Mouse (Mus musculus) hindbrain, embryonic 15.5 days (tissue): Measurements from ENCODE around the gene Slc25a26. TPM values are rescaled to one million over a fixed set of nuclear protein-coding genes. Genes with fewer than 3 reads are reported as not detected.
A peak's percentile ranks its signal among the peaks of the same experiment; 100 is the strongest.

Source experiments
- ATAC-seq: fragments of 200-750 bp; cut with Nextera tagmentation; 2 replicates; pipeline ENCODE4 v1.8.0; 2017; ENCODE audit warnings: low read depth, moderate number of reproducible peaks, moderate TSS enrichment; ENCODE audit not compliant: low FRiP score
- H3K27ac ChIP-seq: fragments of 300-500 bp; sonication (generic); replicated peaks from 2 replicates; pipeline ENCODE4 v1.5.1; 2015; ENCODE audit warnings: mild to moderate bottlenecking, inconsistent platforms
- H3K27me3 ChIP-seq: fragments of 300-500 bp; sonication (generic); 2 replicates; pipeline ENCODE4 v1.6.1; 2015; ENCODE audit warnings: control low read depth, inconsistent platforms
- H3K36me3 ChIP-seq: fragments of 300-500 bp; sonication (generic); 2 replicates; pipeline ENCODE4 v1.6.1; 2015; ENCODE audit warnings: control low read depth, inconsistent platforms
- H3K4me1 ChIP-seq: fragments of 300-500 bp; sonication (generic); replicated peaks from 2 replicates; pipeline ENCODE4 v1.6.1; 2015; ENCODE audit warnings: control low read depth, inconsistent platforms
- H3K4me2 ChIP-seq: fragments of 300-500 bp; sonication (generic); 2 replicates; pipeline ENCODE4 v1.6.1; 2015; ENCODE audit warnings: moderate library complexity, mild to moderate bottlenecking, inconsistent platforms
- H3K4me3 ChIP-seq: fragments of 300-500 bp; sonication (generic); 2 replicates; pipeline ENCODE4 v1.5.1; 2015; ENCODE audit warnings: mild to moderate bottlenecking, inconsistent platforms
- H3K9ac ChIP-seq: fragments of 300-500 bp; sonication (generic); 2 replicates; pipeline ENCODE4 v1.6.1; 2015; ENCODE audit warnings: inconsistent platforms
- H3K9me3 ChIP-seq: fragments of 300-500 bp; sonication (generic); 2 replicates; pipeline ENCODE4 v1.6.1; 2016; ENCODE audit warnings: control low read depth, inconsistent platforms
- WGBS: fragments of 180-500 bp; shearing (Covaris S2); methylation state at CpG from one replicate; pipeline ENCODE4 v1.1.7; 2015; 5-methylcytosine and 5-hydroxymethylcytosine counted together
- polyA plus RNA-seq: library from polyadenylated mRNA; unstranded; fragments of >200 nt; fragmentation: Nextera tagmentation; extraction: Ambion mirVana; gene quantifications from 2 replicates; pipeline ENCODE4 v1.2.1, GENCODE M21; 2015

Slc25a26 gene
- 9.8 and 10.1 TPM in 2 replicates for polyA plus RNA-seq

DNA sequence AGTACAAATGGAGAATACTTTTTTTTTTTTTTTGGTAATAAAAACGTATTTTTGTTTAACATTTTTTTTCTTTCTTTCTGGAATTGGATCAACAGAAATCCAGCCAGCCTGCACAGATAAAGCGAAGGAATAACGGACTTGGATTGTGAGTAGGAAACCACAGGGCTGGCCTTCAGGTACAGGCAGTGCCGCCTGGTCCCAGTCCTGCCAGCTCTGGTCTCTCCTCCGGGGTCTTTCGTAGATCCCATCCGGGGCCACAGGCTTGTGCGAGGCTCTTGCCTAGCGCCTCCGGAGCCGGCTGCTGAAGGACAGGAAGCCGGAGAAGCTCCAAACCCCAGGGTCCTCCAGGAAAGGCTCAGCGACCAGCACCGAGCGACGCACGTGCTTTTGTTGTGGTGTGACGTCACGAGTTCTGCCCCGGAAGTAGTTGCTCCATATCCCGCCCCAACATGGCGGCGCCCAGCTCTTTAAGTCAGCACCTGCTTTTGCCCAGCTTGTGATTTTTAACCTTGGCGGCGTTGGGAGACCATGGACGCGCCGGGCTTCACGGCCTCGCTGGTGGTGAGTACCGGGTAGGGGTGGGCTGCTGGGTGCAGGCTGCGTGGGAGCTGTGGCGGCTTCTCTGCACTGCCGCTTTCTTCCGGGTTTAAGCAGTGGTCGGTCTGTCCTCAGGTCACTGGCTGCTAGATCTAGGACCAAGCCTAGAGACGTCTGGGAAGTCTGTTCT lies at the start of gene Slc25a26:
Gene Slc25a26, plus strand, starts transcription at position 435 of the 727 bp plus-strand sequence.
- WGBS: under 1% methylated on average over 37 of the region's 37 CpGs
- peak within 1 kb of the TSS; percentile 70 for H3K4me3 ChIP-seq
- peaks cover 12% of the 10 kb centered on the region for H3K4me1 ChIP-seq
- H3K4me2 ChIP-seq: peak within 1 kb of the TSS; percentile 82
- H3K9me3 ChIP-seq: no peaks in the 10 kb centered on the region
- ATAC-seq: peak; percentile 98
- no peaks in the 10 kb centered on the region for H3K36me3 ChIP-seq
- H3K27ac ChIP-seq: peak within 1 kb of the TSS; percentile 74
- no peaks in the 10 kb centered on the region for H3K27me3 ChIP-seq
- H3K9ac ChIP-seq: peak within 1 kb of the TSS; percentile 53

DNA sequence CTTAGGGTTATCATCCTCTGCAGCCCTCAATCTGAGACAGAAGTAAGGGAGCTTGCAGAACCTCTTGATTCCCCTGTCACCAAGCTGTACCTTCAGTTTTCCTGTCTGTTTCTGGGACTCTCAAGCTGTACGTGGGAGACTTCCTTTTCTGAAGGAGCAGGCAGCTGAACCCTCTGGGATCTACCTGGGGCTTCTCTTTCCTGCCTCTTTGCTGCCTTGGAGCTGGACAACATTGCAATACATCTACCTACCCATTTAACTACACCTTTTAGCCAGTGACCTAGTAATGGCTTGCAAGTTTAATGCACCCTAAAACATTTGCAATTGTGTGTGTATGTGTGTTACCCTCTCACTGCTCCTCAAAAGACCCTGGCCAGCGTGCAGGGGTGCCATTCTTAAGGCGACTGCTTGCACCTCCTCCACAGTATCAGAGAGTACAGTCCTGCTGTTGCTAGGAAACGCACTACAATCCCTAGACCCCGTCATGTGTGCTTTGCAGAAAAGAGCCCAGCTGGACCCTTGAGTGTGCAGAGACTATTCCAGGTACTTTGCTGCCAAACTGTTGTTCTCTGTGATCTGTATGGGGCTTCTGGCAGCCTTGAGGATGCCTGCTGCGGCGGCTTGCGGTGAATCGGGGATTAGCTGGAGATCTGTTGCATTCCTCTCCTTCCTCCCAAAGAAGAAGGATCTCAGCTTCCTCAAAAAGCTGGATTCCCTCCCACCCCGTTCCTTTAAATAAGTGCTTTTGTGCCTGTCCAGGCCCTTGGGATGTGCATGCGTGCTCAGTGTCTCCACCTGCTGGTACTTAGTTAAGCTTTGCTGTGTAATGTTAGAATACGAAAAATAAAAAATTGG lies 35.9 kb upstream of the Slc25a26 start:
- H3K27me3 ChIP-seq: no peaks in the 10 kb centered on the region
- peak; percentile 95 for ATAC-seq
- H3K4me3 ChIP-seq: peak overlapping the region; percentile 27
- no peaks in the 10 kb centered on the region for H3K36me3 ChIP-seq
- no peaks in the 10 kb centered on the region for H3K9me3 ChIP-seq
- H3K4me2 ChIP-seq: peak overlapping the region; percentile 56
- H3K9ac ChIP-seq: 0 out of 2 replicates have a peak overlapping the region, but pooled peaks have one; percentile 1
- 10% methylated on average over 12 of the region's 12 CpGs for WGBS
- H3K4me1 ChIP-seq: peaks cover 8% of the 10 kb centered on the region
- H3K27ac ChIP-seq: peak overlapping the region; percentile 46

DNA sequence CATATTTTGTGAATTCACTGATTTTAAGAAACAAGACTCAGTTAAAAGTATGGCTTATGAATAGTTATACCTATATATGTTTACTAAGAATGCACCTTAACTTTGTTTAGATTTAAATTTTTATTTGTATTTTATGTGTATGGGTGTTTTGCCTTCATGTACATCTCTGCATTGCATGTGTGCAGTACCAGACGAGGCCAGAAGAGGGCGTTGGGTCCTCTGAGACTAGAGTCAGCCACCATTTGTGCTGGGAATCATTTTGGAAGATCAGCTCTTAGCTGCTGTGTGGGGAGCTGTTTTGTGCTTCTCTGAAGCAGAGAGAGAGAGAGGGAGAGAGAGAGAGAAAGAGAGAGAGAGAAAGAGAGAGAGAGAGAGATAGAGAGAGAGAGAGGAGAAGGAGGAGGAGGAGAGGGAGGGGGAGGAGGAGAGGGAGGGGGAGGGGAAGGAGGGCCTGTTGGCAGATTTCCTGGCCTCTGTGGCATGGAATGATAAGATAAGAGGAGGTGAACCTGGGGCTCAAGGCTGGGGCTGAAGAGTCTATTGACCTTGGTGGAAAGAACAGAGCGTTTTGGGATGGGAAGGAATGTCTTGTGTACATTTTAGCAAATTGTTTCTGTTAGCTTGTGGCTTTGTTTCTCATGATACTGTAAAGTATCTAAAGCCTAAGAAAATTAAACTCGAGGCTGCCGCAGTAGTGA lies 33.5 kb upstream of the Slc25a26 start:
- H3K9me3 ChIP-seq: no peaks in the 10 kb centered on the region
- no peak overlapping the region for H3K27ac ChIP-seq
- peaks cover 8% of the 10 kb centered on the region for H3K4me1 ChIP-seq
- ATAC-seq: no peak
- 65% methylated on average over 5 of the region's 5 CpGs for WGBS
- H3K4me3 ChIP-seq: no peak overlapping the region
- H3K36me3 ChIP-seq: no peaks in the 10 kb centered on the region
- no peaks in the 10 kb centered on the region for H3K27me3 ChIP-seq
- no peak overlapping the region for H3K9ac ChIP-seq
- H3K4me2 ChIP-seq: no peak overlapping the region

GRCm38 (mm10) chr6:94492739-94493138 lies 7.4 kb upstream of the Slc25a26 start:
- no peak for ATAC-seq
- Histone ChIP-seq H3K9ac (no peak overlapping the region), H3K36me3 (no peaks in the 10 kb centered on the region), H3K4me1 (no peaks in the 10 kb centered on the region), H3K27ac (no peak overlapping the region), H3K9me3 (no peaks in the 10 kb centered on the region), H3K4me2 (no peak overlapping the region), H3K27me3 (no peaks in the 10 kb centered on the region), H3K4me3 (no peak overlapping the region)
- WGBS: 72% methylated on average over 2 of the region's 2 CpGs

GRCm38 (mm10) chr6:94503963-94504362 lies 3.8 kb downstream of the Slc25a26 start:
- Histone ChIP-seq H3K4me2 (no peak overlapping the region), H3K4me1 (peaks cover 12% of the 10 kb centered on the region), H3K27me3 (no peaks in the 10 kb centered on the region), H3K9ac (no peak overlapping the region), H3K36me3 (no peaks in the 10 kb centered on the region), H3K9me3 (no peaks in the 10 kb centered on the region), H3K27ac (no peak overlapping the region), H3K4me3 (no peak overlapping the region)
- ATAC-seq: no peak
- WGBS: 70% methylated on average over 6 of the region's 6 CpGs

GRCm38 (mm10) chr6:94507921-94508320 lies 7.8 kb downstream of the Slc25a26 start:
- 82% methylated on average over 6 of the region's 6 CpGs for WGBS
- no peak overlapping the region for H3K4me3 ChIP-seq
- no peaks in the 10 kb centered on the region for H3K27me3 ChIP-seq
- H3K4me2 ChIP-seq: no peak overlapping the region
- ATAC-seq: no peak
- H3K27ac ChIP-seq: no peak overlapping the region
- H3K9me3 ChIP-seq: no peaks in the 10 kb centered on the region
- no peaks in the 10 kb centered on the region for H3K4me1 ChIP-seq
- H3K9ac ChIP-seq: no peak overlapping the region
- H3K36me3 ChIP-seq: no peaks in the 10 kb centered on the region

GRCm38 (mm10) chr6:94508807-94509206 lies 8.7 kb downstream of the Slc25a26 start:
- Histone ChIP-seq H3K27ac (no peak overlapping the region), H3K4me2 (no peak overlapping the region), H3K9ac (no peak overlapping the region), H3K4me3 (no peak overlapping the region), H3K4me1 (no peaks in the 10 kb centered on the region), H3K27me3 (no peaks in the 10 kb centered on the region), H3K9me3 (no peaks in the 10 kb centered on the region), H3K36me3 (no peaks in the 10 kb centered on the region)
- ATAC-seq: no peak
- 72% methylated on average over 2 of the region's 2 CpGs for WGBS

DNA sequence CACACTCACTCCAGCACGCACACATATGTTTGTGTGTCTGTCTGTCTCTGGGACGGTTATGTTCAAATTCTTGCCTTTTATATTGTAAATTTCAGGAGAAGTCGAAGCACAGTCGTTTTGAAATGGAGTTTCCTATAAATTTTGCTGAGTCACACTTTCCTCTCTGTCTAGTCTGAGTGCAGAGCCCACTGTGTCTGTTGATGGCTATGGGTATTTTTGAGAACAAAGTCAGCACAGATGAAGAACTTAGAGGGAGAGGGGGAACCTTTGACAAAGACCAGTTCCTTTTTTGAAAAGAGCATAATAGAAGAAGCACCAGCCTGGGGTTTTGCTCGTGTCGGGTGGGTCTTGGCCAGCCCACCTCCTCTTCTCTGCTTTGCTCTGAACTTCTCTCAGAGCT lies 9.1 kb downstream of the Slc25a26 start:
- ATAC-seq: no peak
- no peaks in the 10 kb centered on the region for H3K27me3 ChIP-seq
- WGBS: 82% methylated on average over 6 of the region's 6 CpGs

GRCm38 (mm10) chr6:94518171-94518570 lies 18.0 kb downstream of the Slc25a26 start:
- Histone ChIP-seq H3K36me3 (no peaks in the 10 kb centered on the region), H3K9ac (no peak overlapping the region), H3K27ac (no peak overlapping the region), H3K4me2 (no peak overlapping the region), H3K27me3 (no peaks in the 10 kb centered on the region), H3K4me1 (no peaks in the 10 kb centered on the region), H3K4me3 (no peak overlapping the region), H3K9me3 (no peaks in the 10 kb centered on the region)
- ATAC-seq: no peak
- WGBS: 97% methylated on average over 6 of the region's 6 CpGs

More for the DNA sequence above, 9.1 kb downstream of the Slc25a26 start:
- no peak overlapping the region for H3K9ac ChIP-seq
- H3K4me1 ChIP-seq: no peaks in the 10 kb centered on the region
- no peak overlapping the region for H3K4me2 ChIP-seq
- H3K4me3 ChIP-seq: no peak overlapping the region
- H3K36me3 ChIP-seq: no peaks in the 10 kb centered on the region
- no peak overlapping the region for H3K27ac ChIP-seq
- no peaks in the 10 kb centered on the region for H3K9me3 ChIP-seq

DNA sequence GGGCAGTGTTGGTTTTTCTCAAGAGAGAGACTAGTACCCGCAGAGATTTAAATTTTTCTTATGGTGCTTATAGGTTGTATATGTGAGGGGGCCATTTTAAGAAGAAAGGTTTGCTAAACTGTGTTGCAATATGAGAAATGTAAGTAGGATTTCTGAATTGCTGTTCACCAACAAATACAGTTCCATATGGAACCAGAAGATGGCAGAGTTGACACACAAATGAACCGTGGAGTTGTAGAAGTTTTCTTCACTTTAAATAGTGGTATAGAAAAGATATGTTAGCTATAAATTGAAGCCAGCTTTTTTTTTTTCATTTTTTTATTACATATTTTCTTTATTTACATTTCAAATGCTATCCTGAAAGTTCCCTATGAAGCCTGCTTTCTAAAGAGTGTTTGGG lies 24.2 kb downstream of the Slc25a26 start:
- no peaks in the 10 kb centered on the region for H3K4me1 ChIP-seq
- no peak overlapping the region for H3K27ac ChIP-seq
- H3K4me3 ChIP-seq: no peak overlapping the region
- H3K9me3 ChIP-seq: no peaks in the 10 kb centered on the region
- WGBS: 36% methylated on average over 2 of the region's 2 CpGs
- H3K36me3 ChIP-seq: no peaks in the 10 kb centered on the region
- ATAC-seq: no peak
- H3K4me2 ChIP-seq: no peak overlapping the region
- H3K9ac ChIP-seq: no peak overlapping the region
- H3K27me3 ChIP-seq: no peaks in the 10 kb centered on the region

DNA sequence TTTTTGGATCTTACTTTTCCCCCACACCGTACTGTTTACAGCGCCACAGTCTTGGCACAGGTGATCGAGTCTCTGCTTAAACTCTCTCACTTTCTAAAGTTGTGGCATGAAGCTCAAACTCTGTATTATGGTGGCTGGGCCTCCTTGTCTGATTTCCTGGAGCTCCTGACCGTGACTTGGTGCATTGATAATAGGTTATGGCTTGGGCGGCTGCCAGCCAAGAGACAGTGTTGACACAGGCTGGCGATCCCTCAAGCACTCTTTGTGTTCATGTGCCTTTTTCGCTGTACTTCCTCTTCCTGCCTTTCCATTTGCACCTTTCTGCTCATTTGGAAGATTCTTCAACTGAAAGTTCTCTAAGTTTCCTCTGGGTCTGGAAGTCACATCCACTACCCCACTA lies 30.6 kb downstream of the Slc25a26 start:
- ATAC-seq: no peak
- H3K36me3 ChIP-seq: no peaks in the 10 kb centered on the region
- WGBS: 71% methylated on average over 7 of the region's 7 CpGs
- no peaks in the 10 kb centered on the region for H3K4me1 ChIP-seq
- no peak overlapping the region for H3K4me3 ChIP-seq
- H3K4me2 ChIP-seq: no peak overlapping the region
- H3K9ac ChIP-seq: no peak overlapping the region
- H3K27ac ChIP-seq: no peak overlapping the region
- no peaks in the 10 kb centered on the region for H3K27me3 ChIP-seq
- H3K9me3 ChIP-seq: no peaks in the 10 kb centered on the region

GRCm38 (mm10) chr6:94532086-94532485 lies 32.0 kb downstream of the Slc25a26 start:
- Histone ChIP-seq H3K27ac (no peak overlapping the region), H3K27me3 (no peaks in the 10 kb centered on the region), H3K4me2 (no peak overlapping the region), H3K4me1 (no peaks in the 10 kb centered on the region), H3K4me3 (no peak overlapping the region), H3K36me3 (no peaks in the 10 kb centered on the region), H3K9me3 (no peaks in the 10 kb centered on the region), H3K9ac (no peak overlapping the region)
- no peak for ATAC-seq
- 79% methylated on average over 4 of the region's 4 CpGs for WGBS
